Mouse (Mus musculus) CH12.LX (cell line): ENCODE data around the gene Hoxa11. TPM values are rescaled to one million over a fixed set of nuclear protein-coding genes. Genes with fewer than 3 reads are reported as not detected.

Experiments used
- DNase-seq: peaks from one replicate; pipeline ENCODE4 v3.0.0-alpha.2; 2013; ENCODE audit errors: extremely low read depth
- H3K27ac ChIP-seq: 2 replicates; pipeline ENCODE4 v1.5.1; 2012; ENCODE audit warnings: low read depth, mild to moderate bottlenecking, control low read depth, moderate library complexity; ENCODE audit not compliant: insufficient read depth
- H3K27me3 ChIP-seq: replicated peaks from 2 replicates; pipeline ENCODE3; 2012; ENCODE audit warnings: inconsistent platforms
- H3K36me3 ChIP-seq, 2 experiments: replicated peaks in 1 of 2; 2 replicates each; pipeline versions ENCODE3 to v1.6.1; 2012; ENCODE audit warnings: inconsistent platforms in 1 of 2, low read length in 1 of 2, mild to moderate bottlenecking in 1 of 2, mixed read lengths in 1 of 2, moderate library complexity in 1 of 2; ENCODE audit not compliant: control insufficient read depth in 1 of 2, insufficient read depth in 1 of 2
- H3K4me1 ChIP-seq, 2 experiments: 2 replicates each; pipeline ENCODE4 v1.6.1; 2012; ENCODE audit warnings: inconsistent platforms in 1 of 2, moderate library complexity in 1 of 2; ENCODE audit not compliant: insufficient read depth in 2 of 2, control insufficient read depth in 1 of 2
- H3K4me2 ChIP-seq: 2 replicates; pipeline ENCODE4 v1.6.1; 2012; ENCODE audit warnings: low read depth, mild to moderate bottlenecking, control low read depth; ENCODE audit not compliant: poor library complexity, insufficient read depth, severe bottlenecking
- H3K4me3 ChIP-seq, 3 experiments: fragments of 150-350 bp in 1 of 3; sonication (generic) in 1 of 3; replicated peaks in 1 of 3; 2 replicates each; pipeline versions ENCODE3 to v1.5.1; 2011 to 2012; ENCODE audit warnings: low read depth in 2 of 3, low read length in 2 of 3, mild to moderate bottlenecking in 2 of 3, moderate library complexity in 2 of 3, control low read depth in 1 of 3, improper control_type of control experiment in 1 of 3, inconsistent platforms in 1 of 3, mixed read lengths in 1 of 3; ENCODE audit not compliant: poor library complexity in 1 of 3
- H3K79me2 ChIP-seq: replicated peaks from 2 replicates; pipeline ENCODE4 v1.6.1; 2012; ENCODE audit warnings: mild to moderate bottlenecking, moderate library complexity; ENCODE audit not compliant: control insufficient read depth, poor library complexity, insufficient read depth, severe bottlenecking; ENCODE audit errors: extremely low read depth
- H3K9ac ChIP-seq: 2 replicates; pipeline ENCODE4 v1.6.1; 2012; ENCODE audit warnings: low read depth, mild to moderate bottlenecking, control low read depth, moderate library complexity; ENCODE audit not compliant: insufficient read depth
- H3K9me3 ChIP-seq: replicated peaks from 2 replicates; pipeline ENCODE3; 2012; ENCODE audit warnings: low read length, inconsistent platforms, mixed read lengths
- BHLHE40 ChIP-seq: IDR thresholded peaks from 2 replicates; pipeline ENCODE4 v1.6.1; 2011; ENCODE audit warnings: mild to moderate bottlenecking, low read depth, low read length, improper control_type of control experiment
- CHD1 ChIP-seq: IDR thresholded peaks from 2 replicates; pipeline ENCODE4 v1.6.1; 2012; ENCODE audit warnings: low read depth, low read length, improper control_type of control experiment, inconsistent platforms
- ELF1 ChIP-seq: IDR thresholded peaks from 2 replicates; pipeline ENCODE4 v1.6.1; 2014; ENCODE audit warnings: low read depth, mild to moderate bottlenecking, inconsistent platforms, low read length, improper control_type of control experiment
- EP300 ChIP-seq: IDR thresholded peaks from 2 replicates; pipeline ENCODE4 v1.6.1; 2011; ENCODE audit warnings: low read length, improper control_type of control experiment
- HCFC1 ChIP-seq: IDR thresholded peaks from 2 replicates; pipeline ENCODE4 v1.6.1; 2012; ENCODE audit warnings: low read depth, mild to moderate bottlenecking, inconsistent platforms, low read length, improper control_type of control experiment
- IRF4 ChIP-seq: IDR thresholded peaks from 2 replicates; pipeline ENCODE4 v1.6.1; 2014; ENCODE audit warnings: low read depth, mild to moderate bottlenecking, inconsistent platforms, low read length, improper control_type of control experiment
- JUN ChIP-seq: IDR thresholded peaks from 2 replicates; pipeline ENCODE4 v1.6.1; 2011; ENCODE audit warnings: low read depth, mild to moderate bottlenecking, low read length, improper control_type of control experiment, moderate library complexity; ENCODE audit not compliant: insufficient read depth
- JUND ChIP-seq: conservative IDR thresholded peaks from 2 replicates; pipeline ENCODE4 v1.6.1; 2011; ENCODE audit warnings: low read depth, low read length, improper control_type of control experiment
- KAT2A ChIP-seq: IDR thresholded peaks from 2 replicates; pipeline ENCODE4 v1.6.1; 2012; ENCODE audit warnings: low read length, improper control_type of control experiment, inconsistent platforms; ENCODE audit not compliant: insufficient replicate concordance
- MAX ChIP-seq: IDR thresholded peaks from 2 replicates; pipeline ENCODE4 v1.6.1; 2011; ENCODE audit warnings: low read length, improper control_type of control experiment
- MAZ ChIP-seq: IDR thresholded peaks from 2 replicates; pipeline ENCODE4 v1.6.1; 2012; ENCODE audit warnings: low read depth, mild to moderate bottlenecking, inconsistent platforms, low read length, improper control_type of control experiment, moderate library complexity
- MEF2A ChIP-seq: IDR thresholded peaks from 2 replicates; pipeline ENCODE4 v1.6.1; 2014; ENCODE audit warnings: low read depth, mild to moderate bottlenecking, inconsistent platforms, low read length, improper control_type of control experiment, borderline replicate concordance
- MYC ChIP-seq: IDR thresholded peaks from 2 replicates; pipeline ENCODE4 v1.6.1; 2011; ENCODE audit warnings: low read depth, mild to moderate bottlenecking, improper control_type of control experiment, low read length
- NELFE ChIP-seq: IDR thresholded peaks from 2 replicates; pipeline ENCODE4 v1.6.1; 2011; ENCODE audit warnings: low read depth, low read length, improper control_type of control experiment
- NRF1 ChIP-seq: IDR thresholded peaks from 2 replicates; pipeline ENCODE4 v1.6.1; 2014; ENCODE audit warnings: low read depth, mild to moderate bottlenecking, inconsistent platforms, low read length, improper control_type of control experiment, moderate library complexity
- PAX5 ChIP-seq: IDR thresholded peaks from 2 replicates; pipeline ENCODE4 v1.6.1; 2012; ENCODE audit warnings: low read length, inconsistent platforms, mixed read lengths
- POLR2A ChIP-seq: IDR thresholded peaks from 2 replicates; pipeline ENCODE4 v1.6.1; 2011; ENCODE audit warnings: low read depth, mild to moderate bottlenecking, improper control_type of control experiment, low read length
- POLR2AphosphoS2 ChIP-seq: IDR thresholded peaks from 2 replicates; pipeline ENCODE4 v1.6.1; 2011; ENCODE audit warnings: low read depth, low read length, improper control_type of control experiment
- RAD21 ChIP-seq: IDR thresholded peaks from 2 replicates; pipeline ENCODE4 v1.6.1; 2011; ENCODE audit warnings: low read depth, mild to moderate bottlenecking, low read length, improper control_type of control experiment, moderate library complexity
- RCOR1 ChIP-seq: conservative IDR thresholded peaks from 2 replicates; pipeline ENCODE4 v1.6.1; 2012; ENCODE audit warnings: low read depth, mild to moderate bottlenecking, inconsistent platforms, low read length, improper control_type of control experiment
- SIN3A ChIP-seq: IDR thresholded peaks from 2 replicates; pipeline ENCODE4 v1.6.1; 2012; ENCODE audit warnings: low read length, improper control_type of control experiment, inconsistent platforms
- SMC3 ChIP-seq: IDR thresholded peaks from 2 replicates; pipeline ENCODE4 v1.6.1; 2011; ENCODE audit warnings: low read depth, low read length, improper control_type of control experiment
- TBP ChIP-seq: conservative IDR thresholded peaks from 2 replicates; pipeline ENCODE4 v1.6.1; 2011; ENCODE audit warnings: low read depth, low read length, improper control_type of control experiment
- TCF12 ChIP-seq: IDR thresholded peaks from 2 replicates; pipeline ENCODE4 v1.6.1; 2014; ENCODE audit warnings: low read depth, mild to moderate bottlenecking, inconsistent platforms, low read length, improper control_type of control experiment
- USF2 ChIP-seq: conservative IDR thresholded peaks from 2 replicates; pipeline ENCODE4 v1.6.1; 2011; ENCODE audit warnings: low read depth, low read length, improper control_type of control experiment
- ZKSCAN1 ChIP-seq: IDR thresholded peaks from 2 replicates; pipeline ENCODE4 v1.6.1; 2012; ENCODE audit warnings: low read depth, inconsistent platforms, low read length, improper control_type of control experiment, borderline replicate concordance
- ZMIZ1 ChIP-seq: IDR thresholded peaks from 2 replicates; pipeline ENCODE4 v1.6.1; 2012; ENCODE audit warnings: low read depth, mild to moderate bottlenecking, inconsistent platforms, low read length, improper control_type of control experiment
- ZNF384 ChIP-seq: IDR thresholded peaks from 2 replicates; pipeline ENCODE4 v1.6.1; 2012; ENCODE audit warnings: low read depth, low read length, improper control_type of control experiment, inconsistent platforms
- dilution Hi-C: fragments of 300-500 bp; cut with MboI; formaldehyde crosslinking; loops from 2 replicates; pipeline ENCODE4 v1.14.3; 2020; ENCODE audit warnings: low sequenced_read_pairs; ENCODE audit not compliant: extremely low pct_unique_long_range_greater_than_20kb, extremely low pct_ligation_motif_present
- in situ Hi-C: fragments of 300-500 bp; cut with MboI; formaldehyde crosslinking; loops from 3 replicates; pipeline ENCODE4 v1.14.3; 2019; ENCODE audit warnings: low sequenced_read_pairs, low pct_ligation_motif_present, low pct_unique_long_range_greater_than_20kb, mixed read lengths
- polyA plus RNA-seq: library from polyadenylated mRNA; unstranded; fragments of >175 nt; gene quantifications from 2 replicates; pipeline ENCODE4 v1.2.1, GENCODE M21; 2012; ENCODE audit warnings: low read depth; ENCODE audit not compliant: insufficient read length
- total RNA-seq, 2 experiments: library from RNA; depleted of rRNA; stranded (reverse); fragments of 300-350 nt in 1 of 2; fragments of >200 nt in 1 of 2; gene quantifications; 2 replicates each; pipeline ENCODE4 v1.2.3; 2012 to 2014

Gene Hoxa11
- total and polyA plus RNA-seq, 3 experiments = not detected

DNA sequence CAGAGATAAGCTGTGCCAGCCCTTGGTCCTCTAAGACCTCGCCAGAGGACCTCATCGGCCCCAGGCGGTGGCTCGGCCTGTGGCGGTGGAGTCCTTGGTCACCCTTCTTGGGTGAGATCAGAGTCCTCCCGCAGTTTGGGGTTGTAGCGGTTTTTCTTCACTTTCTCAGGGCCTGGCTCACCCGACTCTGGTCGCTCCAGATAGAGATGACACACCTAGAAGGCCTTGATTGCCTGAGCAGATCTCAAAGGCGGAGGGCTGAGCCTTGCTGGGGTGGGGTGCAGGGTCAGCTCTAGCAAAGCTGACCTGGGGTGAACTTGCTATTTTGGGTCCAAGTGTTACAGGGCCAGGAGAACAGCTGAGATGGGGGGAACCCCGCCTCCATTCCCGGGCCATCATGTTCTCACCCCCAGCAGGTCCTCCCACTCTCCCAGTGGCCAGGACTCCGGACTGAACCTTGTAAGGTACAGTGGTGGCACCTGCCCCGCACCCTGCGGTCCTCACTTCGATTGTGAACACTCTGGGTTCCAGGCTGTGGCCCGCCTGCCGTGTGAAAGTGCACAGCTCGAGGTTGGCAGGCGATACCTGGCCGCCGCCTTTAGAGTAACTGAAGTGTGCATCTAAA lies 28.2 kb upstream of the Hoxa11 start:
- dilution Hi-C loops (no loop called here), in situ Hi-C loops (loop anchor here (25.0 kb wide), 1 partner anchor 639 kb away; no protein-coding TSS in a partner anchor)
- H3K9me3 ChIP-seq = no peaks in the 10 kb centered on the region
- no peaks in the 10 kb centered on the region for H3K27me3 ChIP-seq
- no peaks in the 10 kb centered on the region for H3K36me3 ChIP-seq
- DNase-seq = no peak
- H3K4me2 ChIP-seq = no peak overlapping the region
- H3K27ac ChIP-seq = no peak overlapping the region
- TF ChIP-seq MEF2A = no peak
- no peak for TF ChIP-seq NRF1
- TF ChIP-seq USF2 = no peak
- TF ChIP-seq ZKSCAN1 = no peak
- TF ChIP-seq RAD21 = no peak
- no peak for TF ChIP-seq TBP
- no peak for TF ChIP-seq NELFE
- no peak for TF ChIP-seq SIN3A
- no peak for TF ChIP-seq SMC3
- TF ChIP-seq RCOR1 = no peak
- no peak for TF ChIP-seq JUN
- TF ChIP-seq IRF4 = no peak
- no peak for TF ChIP-seq MAZ
- TF ChIP-seq MAX = no peak
- TF ChIP-seq BHLHE40 = no peak
- TF ChIP-seq POLR2AphosphoS2 = no peak
- no peak for TF ChIP-seq POLR2A
- no peak for TF ChIP-seq TCF12
- H3K4me1 ChIP-seq = peaks cover 0 to 13% of the 10 kb centered on the region in 2 experiments; a peak in 2 of 4 replicates
- no peak overlapping the region for H3K9ac ChIP-seq
- H3K79me2 ChIP-seq = no peaks in the 10 kb centered on the region
- no peak overlapping the region for H3K4me3 ChIP-seq

DNA sequence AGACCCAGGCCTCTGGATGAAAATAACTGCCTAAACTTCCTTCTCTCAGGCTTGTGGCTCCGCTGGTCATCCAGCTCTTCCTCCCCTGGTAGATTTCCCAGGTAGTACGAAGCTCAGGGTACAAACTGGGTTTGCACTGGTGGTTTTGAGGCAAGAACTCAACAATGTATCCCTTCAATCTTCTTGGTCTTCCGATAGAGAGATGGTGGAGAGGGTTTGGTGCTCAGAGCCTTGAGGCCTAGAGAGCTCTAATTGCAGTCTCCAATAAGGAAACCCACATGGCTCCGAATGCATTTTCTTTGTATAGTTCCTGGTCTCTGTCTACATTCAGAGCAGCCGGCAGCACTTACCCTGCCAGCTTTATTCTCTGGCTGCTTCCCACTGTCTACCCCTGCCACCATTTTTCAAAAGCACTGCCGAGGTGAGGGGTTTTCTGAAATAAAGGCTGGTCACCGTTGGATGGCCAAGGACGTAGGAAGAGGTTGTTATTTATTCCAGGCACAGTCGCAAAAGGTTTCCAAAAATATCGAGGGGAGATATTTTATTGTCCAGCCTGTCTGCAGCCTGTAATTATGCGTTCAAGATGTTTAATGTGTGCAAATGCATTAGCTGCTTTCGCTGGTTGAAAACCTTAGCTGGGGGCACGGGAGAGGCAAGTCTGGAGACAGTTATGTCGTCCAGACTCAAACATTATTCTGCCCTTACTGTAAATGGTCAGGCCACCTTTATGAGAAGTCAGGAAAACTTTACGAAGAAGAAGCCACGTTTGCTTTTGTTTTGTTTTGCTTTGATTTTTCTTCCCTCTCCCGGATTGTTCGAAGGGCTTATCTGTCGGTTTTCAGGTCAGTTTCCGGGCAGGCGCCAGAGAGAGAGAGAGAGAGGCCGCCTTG lies 27.4 kb upstream of the Hoxa11 start:
- in situ Hi-C loops (loop anchor here (25.0 kb wide), 1 partner anchor 639 kb away; no protein-coding TSS in a partner anchor), dilution Hi-C loops (no loop called here)
- no peak overlapping the region for H3K9ac ChIP-seq
- H3K4me1 ChIP-seq = peaks cover 0 to 14% of the 10 kb centered on the region in 2 experiments; a peak in 2 of 4 replicates
- no peak overlapping the region for H3K27ac ChIP-seq
- no peak for TF ChIP-seq MAZ
- TF ChIP-seq PAX5 = no peak
- TF ChIP-seq ZNF384 = no peak
- TF ChIP-seq EP300 = no peak
- TF ChIP-seq JUND = no peak
- TF ChIP-seq ZMIZ1 = no peak
- TF ChIP-seq HCFC1 = no peak
- no peak for TF ChIP-seq CHD1
- TF ChIP-seq ELF1 = no peak
- TF ChIP-seq KAT2A = no peak
- no peak for TF ChIP-seq SIN3A
- no peak for TF ChIP-seq MYC
- TF ChIP-seq MEF2A = no peak
- no peaks in the 10 kb centered on the region for H3K36me3 ChIP-seq
- no peaks in the 10 kb centered on the region for H3K9me3 ChIP-seq
- no peaks in the 10 kb centered on the region for H3K79me2 ChIP-seq
- no peak overlapping the region for H3K4me3 ChIP-seq
- no peak overlapping the region for H3K4me2 ChIP-seq
- H3K27me3 ChIP-seq = no peaks in the 10 kb centered on the region
- no peak for DNase-seq
